Mouse (Mus musculus) heart, adult 2 months (tissue): Measurements from ENCODE around the gene Kdsr. TPM values are rescaled to one million over a fixed set of nuclear protein-coding genes. Genes with fewer than 3 reads are reported as not detected.
A peak's percentile ranks its signal among the peaks of the same experiment; 100 is the strongest.

Experiments
- DNase-seq, 2 experiments: peaks; one replicate each; pipeline ENCODE4 v3.0.0; 2021
- H3K27ac ChIP-seq: fragments of 200-600 bp; 2 replicates; pipeline ENCODE4 v1.8.1; 2022
- H3K27me3 ChIP-seq: fragments of 200-500 bp; 2 replicates; pipeline ENCODE4 v1.6.1; 2012; ENCODE audit warnings: mild to moderate bottlenecking, low read length, inconsistent platforms, mixed read lengths; ENCODE audit not compliant: control insufficient read depth, insufficient read depth
- H3K36me3 ChIP-seq: fragments of 200-500 bp; 2 replicates; pipeline ENCODE4 v1.6.1; 2012; ENCODE audit warnings: low read length, inconsistent platforms; ENCODE audit not compliant: control insufficient read depth, insufficient read depth
- H3K4me1 ChIP-seq: fragments of 200-500 bp; 2 replicates; pipeline ENCODE4 v1.6.1; 2011; ENCODE audit warnings: low read length; ENCODE audit not compliant: control insufficient read depth, insufficient read depth
- H3K4me3 ChIP-seq: fragments of 200-600 bp; 2 replicates; pipeline ENCODE4 v1.8.1; 2022
- H3K79me2 ChIP-seq: fragments of 200-500 bp; replicated peaks from 2 replicates; pipeline ENCODE4 v1.6.1; 2012; ENCODE audit warnings: mild to moderate bottlenecking, inconsistent platforms, low read length, moderate library complexity, mixed read lengths; ENCODE audit not compliant: control insufficient read depth, insufficient read depth
- H3K9ac ChIP-seq: fragments of 200-500 bp; 2 replicates; pipeline ENCODE4 v1.6.1; 2012; ENCODE audit warnings: low read depth, mild to moderate bottlenecking, control low read depth, inconsistent platforms, low read length, mixed read lengths
- CTCF ChIP-seq: fragments of 200-600 bp; IDR thresholded peaks from 2 replicates; pipeline ENCODE4 v1.8.1; 2022; ENCODE audit warnings: antibody characterized with exemption, mild to moderate bottlenecking, moderate library complexity
- EP300 ChIP-seq: fragments of 200-500 bp; IDR thresholded peaks from 2 replicates; pipeline ENCODE4 v1.6.1; 2011; ENCODE audit warnings: low read depth, low read length, control low read depth; ENCODE audit not compliant: insufficient read depth
- POLR2A ChIP-seq: fragments of 200-500 bp; IDR thresholded peaks from 2 replicates; pipeline ENCODE4 v1.6.1; 2011; ENCODE audit warnings: mild to moderate bottlenecking, low read depth, low read length, control low read depth; ENCODE audit not compliant: insufficient read depth
- WGBS: fragments of 180-500 bp; shearing (Covaris S2); methylation state at CpG from one replicate; pipeline ENCODE4 v1.1.7; 2018; 5-methylcytosine and 5-hydroxymethylcytosine counted together
- intact Hi-C: fragments of 180-260 bp; cut with DNase I; formaldehyde crosslinking; loops from one replicate; pipeline ENCODE4 v1.15.1; 2025
- long read RNA-seq: library from polyadenylated mRNA; stranded (forward); transcript quantifications from one replicate; pipeline ENCODE4 v2.0.0, GENCODE M21; 2021
- polyA plus RNA-seq: library from polyadenylated mRNA; depleted of rRNA; stranded (reverse); fragments of >200 nt; gene quantifications from 2 replicates; pipeline ENCODE4 v1.2.3, GENCODE M21; 2012; rRNA removed
- total RNA-seq, 2 experiments: library from RNA; stranded (reverse); gene quantifications; 2 replicates each; pipeline ENCODE4 v1.2.3; 2021

The Kdsr gene
- total RNA-seq = 1 to 10 TPM; 5.9 to 6.2 TPM
- 2.6 and 3.1 TPM in 2 replicates for polyA plus RNA-seq
- long read RNA-seq, full-length matches to known transcripts = 5 of 5 reads
- long read RNA-seq, partial matches to known transcripts = 0 of 5 reads
- long read RNA-seq, other reads (novel, unspliced or antisense) = 0 of 5 reads

- Histone ChIP-seq H3K27ac (peak within 1 kb of the TSS; percentile 89), H3K27me3 (no peaks in the 10 kb centered on the region), H3K4me1 (peaks cover 8% of the 10 kb centered on the region), H3K79me2 (0 out of 2 replicates have a peak, but pooled peaks cover 1% of the 10 kb centered on the region), H3K36me3 (no peaks in the 10 kb centered on the region), H3K4me3 (peak within 1 kb of the TSS; percentile 89), H3K9ac (peak within 1 kb of the TSS; percentile 92)
- DNase-seq = peak; percentile 96 to 99
- intact Hi-C loops = loop anchor here (1.0 to 2.0 kb wide), 2 partner anchors 37 to 46 kb away; partner anchors contain the start of genes Bcl2 and Vps4b
- under 1% methylated on average over 51 of the region's 51 CpGs for WGBS
- TF ChIP-seq CTCF = peak; percentile 33
- TF ChIP-seq EP300 = 0 out of 2 replicates have a peak, but pooled peaks have one; percentile 53
- peak; percentile 96 for TF ChIP-seq POLR2A
These were observed at the start of gene Kdsr for GRCm38 (mm10) chr1:106759572-106760435. Gene Kdsr (minus strand): TSS chr1:106759727.

DNA sequence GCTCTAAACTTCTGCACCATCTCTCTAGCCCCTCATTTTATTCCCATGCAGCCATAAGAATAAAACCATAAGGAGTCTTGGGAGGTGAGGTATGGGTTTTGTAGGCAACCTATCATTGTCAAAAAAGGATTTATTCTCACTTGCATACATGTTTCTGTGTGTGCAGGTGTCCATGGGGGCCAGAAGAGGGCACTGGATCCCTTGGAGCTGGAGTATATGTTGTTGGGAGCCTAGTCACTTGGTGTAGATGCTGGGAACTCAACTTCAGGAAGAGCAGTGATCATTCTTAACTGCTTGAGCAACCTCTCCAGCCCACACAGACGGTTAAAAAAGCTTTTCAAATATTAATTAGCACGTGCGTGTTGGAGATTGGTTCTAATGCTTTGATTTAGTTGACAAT is 40.4 kb upstream of the Kdsr start:
- H3K36me3 ChIP-seq = no peaks in the 10 kb centered on the region; the same call in 1 of the 2 replicates
- no peak overlapping the region for H3K4me3 ChIP-seq
- WGBS = 77% methylated on average over 3 of the region's 3 CpGs
- no peaks in the 10 kb centered on the region for H3K27me3 ChIP-seq
- peaks cover 3% of the 10 kb centered on the region for H3K4me1 ChIP-seq
- no peak for TF ChIP-seq CTCF
- intact Hi-C loops = no loop called here
- no peak for DNase-seq
- peaks cover 2% of the 10 kb centered on the region for H3K79me2 ChIP-seq
- no peak overlapping the region for H3K9ac ChIP-seq
- no peak overlapping the region for H3K27ac ChIP-seq

GRCm38 (mm10) chr1:106799406-106799805 is 39.9 kb upstream of the Kdsr start:
- TF ChIP-seq CTCF = no peak
- TF ChIP-seq EP300 = no peak
- TF ChIP-seq POLR2A = no peak
- WGBS = 42% methylated on average over 1 of the region's 1 CpGs
- H3K4me3 ChIP-seq = no peak overlapping the region
- H3K4me1 ChIP-seq = peaks cover 3% of the 10 kb centered on the region
- H3K79me2 ChIP-seq = peaks cover 2% of the 10 kb centered on the region
- H3K36me3 ChIP-seq = no peaks in the 10 kb centered on the region; the same call in 1 of the 2 replicates
- H3K9ac ChIP-seq = no peak overlapping the region
- intact Hi-C loops = no loop called here
- no peak overlapping the region for H3K27ac ChIP-seq
- no peaks in the 10 kb centered on the region for H3K27me3 ChIP-seq
- DNase-seq = no peak

DNA sequence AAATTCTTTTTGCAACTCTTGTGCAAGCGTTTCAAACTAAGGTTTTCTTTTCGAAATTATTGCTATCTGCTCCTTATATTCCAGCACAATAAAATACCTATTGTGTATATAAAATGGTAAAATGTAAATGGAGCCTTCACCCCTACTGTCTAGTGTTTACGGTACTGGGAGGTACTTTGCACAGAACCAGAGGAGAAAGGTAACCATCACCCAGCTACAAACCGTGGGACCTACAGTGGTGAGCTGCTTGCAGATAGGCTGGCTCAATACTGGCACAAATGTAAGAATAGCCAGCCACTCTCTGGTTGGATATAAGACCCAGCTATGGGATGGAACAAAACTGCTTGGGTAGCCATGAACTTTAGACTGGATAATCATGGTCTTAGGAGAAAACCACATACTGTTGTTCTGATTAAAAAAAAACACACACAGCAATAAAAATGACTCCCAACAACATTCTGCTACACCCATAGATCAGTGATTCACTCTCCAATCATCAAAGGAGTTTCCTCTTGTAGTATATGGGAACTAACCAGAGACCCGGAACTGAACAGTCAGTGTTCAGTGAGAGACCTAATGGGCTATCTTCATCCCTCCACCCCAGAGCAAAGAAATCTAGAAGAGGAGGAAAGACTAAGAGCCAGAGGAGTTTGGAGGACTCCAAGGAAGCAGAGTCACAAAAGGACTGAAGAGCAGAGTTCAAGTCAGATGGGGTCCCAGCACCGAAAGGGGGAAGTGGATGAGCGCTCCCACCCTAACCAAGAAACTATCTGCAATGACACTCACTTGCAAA is 37.7 kb upstream of the Kdsr start:
- Histone ChIP-seq H3K9ac (no peak overlapping the region), H3K27me3 (no peaks in the 10 kb centered on the region), H3K4me1 (peaks cover 3% of the 10 kb centered on the region), H3K79me2 (peaks cover 2% of the 10 kb centered on the region), H3K36me3 (no peaks in the 10 kb centered on the region; the same call in 1 of the 2 replicates), H3K27ac (peak overlapping the region; percentile 93), H3K4me3 (peak overlapping the region; percentile 88)
- 58% methylated on average over 7 of the region's 7 CpGs for WGBS
- intact Hi-C loops = loop anchor here (2.0 kb wide), 1 partner anchor 38 kb away; the partner anchor contains the start of gene Kdsr
- no peak for TF ChIP-seq EP300
- no peak for TF ChIP-seq POLR2A
- TF ChIP-seq CTCF = no peak
- DNase-seq = no peak

GRCm38 (mm10) chr1:106796542-106796924 is 37.0 kb upstream of the Kdsr start, which contains the start of gene Vps4b:
Gene Vps4b (minus strand): TSS chr1:106796728.
- Histone ChIP-seq H3K27ac (peak within 1 kb of the TSS; percentile 93), H3K4me1 (peaks cover 3% of the 10 kb centered on the region), H3K79me2 (peaks cover 2% of the 10 kb centered on the region), H3K4me3 (peak within 1 kb of the TSS; percentile 88), H3K27me3 (no peaks in the 10 kb centered on the region), H3K9ac (peak within 1 kb of the TSS; percentile 96), H3K36me3 (no peaks in the 10 kb centered on the region; the same call in 1 of the 2 replicates)
- 1% methylated on average over 23 of the region's 23 CpGs for WGBS
- intact Hi-C loops = loop anchor here (2.0 kb wide), 1 partner anchor 38 kb away; the partner anchor contains the start of gene Kdsr
- TF ChIP-seq POLR2A = peak; percentile 93
- TF ChIP-seq EP300 = peak; percentile 82
- TF ChIP-seq CTCF = no peak
- DNase-seq = peak; percentile 92 to 93
